Mouse (Mus musculus): ENCODE measurements around the gene Lrmda. TPM values are rescaled to one million over a fixed set of nuclear protein-coding genes. Genes with fewer than 3 reads are reported as not detected.

The Lrmda gene
- polyA plus RNA-seq, 1 experiment = not detected

DNA sequence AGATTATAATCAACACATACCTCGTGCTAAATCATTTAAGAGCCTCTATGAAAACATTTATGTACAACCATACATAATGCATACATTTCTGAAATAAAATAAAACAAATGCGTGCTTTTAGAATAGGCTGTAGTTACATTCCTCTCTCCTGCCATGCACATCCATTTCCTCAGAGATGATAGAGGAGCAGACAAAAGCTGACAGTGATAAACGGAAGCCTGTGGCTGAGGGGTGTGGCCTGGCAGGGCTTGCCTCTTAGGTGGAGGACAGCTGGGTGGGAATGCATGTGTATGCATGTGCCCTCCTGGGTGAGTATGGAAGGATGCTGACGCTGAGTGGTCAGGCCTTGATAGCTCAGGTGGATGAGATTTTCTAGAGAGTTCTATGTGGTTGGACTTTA lies 266.3 kb downstream of the Lrmda start:
- WGBS = 71% methylated on average over 4 of the region's 4 CpGs
- H3K27ac ChIP-seq (ENCODE audit: insufficient read depth, low read depth, low read length) = no peak overlapping the region
- H3K4me3 ChIP-seq (ENCODE audit: low read depth, low read length) = no peak overlapping the region
- no peaks in the 10 kb centered on the region for H3K36me3 ChIP-seq (ENCODE audit: control insufficient read depth, insufficient read depth, low read length)
- no peaks in the 10 kb centered on the region for H3K27me3 ChIP-seq (ENCODE audit: control insufficient read depth, insufficient read depth, low read length)
- TF ChIP-seq CTCF (IDR thresholded peaks at IDR 0.05; ENCODE audit: extremely low read depth, insufficient read length, insufficient replicate concordance, low read depth, low read length) (no peak), POLR2A (IDR thresholded peaks at IDR 0.05; ENCODE audit: low read depth, low read length) (no peak)
- H3K4me1 ChIP-seq (ENCODE audit: control insufficient read depth, insufficient read depth, insufficient read length, low read length) = no peaks in the 10 kb centered on the region

DNA sequence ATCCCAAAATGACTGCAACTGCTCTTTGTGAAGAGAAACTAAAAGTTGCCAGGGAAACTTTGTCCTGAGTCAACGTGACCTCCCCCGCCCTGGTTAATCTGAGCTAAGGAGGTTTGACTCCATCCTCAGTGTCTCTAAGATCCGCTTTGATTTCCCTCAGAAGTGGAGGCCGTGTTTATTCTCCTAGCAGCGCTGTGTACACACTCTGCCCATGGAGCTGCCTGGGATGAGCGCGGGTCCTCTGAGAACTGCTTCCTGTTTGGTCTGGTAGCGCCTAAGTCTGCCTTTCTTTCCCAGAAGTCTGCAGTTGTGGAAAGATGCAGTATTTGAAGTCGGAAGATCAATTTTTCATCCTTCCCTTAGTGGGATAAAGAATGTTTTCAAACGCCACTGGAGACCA lies 268.7 kb downstream of the Lrmda start:
- TF ChIP-seq CTCF (IDR thresholded peaks at IDR 0.05; ENCODE audit: extremely low read depth, insufficient read length, insufficient replicate concordance, low read depth, low read length) (no peak), POLR2A (IDR thresholded peaks at IDR 0.05; ENCODE audit: low read depth, low read length) (no peak)
- Histone ChIP-seq H3K27ac (ENCODE audit: insufficient read depth, low read depth, low read length) (no peak overlapping the region), H3K27me3 (ENCODE audit: control insufficient read depth, insufficient read depth, low read length) (no peaks in the 10 kb centered on the region), H3K36me3 (ENCODE audit: control insufficient read depth, insufficient read depth, low read length) (no peaks in the 10 kb centered on the region), H3K4me3 (ENCODE audit: low read depth, low read length) (no peak overlapping the region), H3K4me1 (ENCODE audit: control insufficient read depth, insufficient read depth, insufficient read length, low read length) (no peaks in the 10 kb centered on the region)
- WGBS = 35% methylated on average over 10 of the region's 10 CpGs

GRCm38 (mm10) chr14:22289380-22289922 lies 269.9 kb downstream of the Lrmda start:
- Histone ChIP-seq H3K36me3 (ENCODE audit: control insufficient read depth, insufficient read depth, low read length) (no peaks in the 10 kb centered on the region), H3K27me3 (ENCODE audit: control insufficient read depth, insufficient read depth, low read length) (no peaks in the 10 kb centered on the region), H3K27ac (ENCODE audit: insufficient read depth, low read depth, low read length) (no peak overlapping the region), H3K4me1 (ENCODE audit: control insufficient read depth, insufficient read depth, insufficient read length, low read length) (no peaks in the 10 kb centered on the region), H3K4me3 (ENCODE audit: low read depth, low read length) (no peak overlapping the region)
- TF ChIP-seq POLR2A (IDR thresholded peaks at IDR 0.05; ENCODE audit: low read depth, low read length) (no peak), CTCF (IDR thresholded peaks at IDR 0.05; ENCODE audit: extremely low read depth, insufficient read length, insufficient replicate concordance, low read depth, low read length) (no peak)
- 87% methylated on average over 15 of the region's 15 CpGs for WGBS

GRCm38 (mm10) chr14:22294371-22294770 lies 274.9 kb downstream of the Lrmda start:
- TF ChIP-seq CTCF (IDR thresholded peaks at IDR 0.05; ENCODE audit: extremely low read depth, insufficient read length, insufficient replicate concordance, low read depth, low read length) = no peak
- no peak for TF ChIP-seq POLR2A (IDR thresholded peaks at IDR 0.05; ENCODE audit: low read depth, low read length)
- H3K4me1 ChIP-seq (ENCODE audit: control insufficient read depth, insufficient read depth, insufficient read length, low read length) = no peaks in the 10 kb centered on the region
- 87% methylated on average over 4 of the region's 4 CpGs for WGBS
- no peaks in the 10 kb centered on the region for H3K36me3 ChIP-seq (ENCODE audit: control insufficient read depth, insufficient read depth, low read length)
- H3K4me3 ChIP-seq (ENCODE audit: low read depth, low read length) = no peak overlapping the region
- H3K27ac ChIP-seq (ENCODE audit: insufficient read depth, low read depth, low read length) = no peak overlapping the region
- no peaks in the 10 kb centered on the region for H3K27me3 ChIP-seq (ENCODE audit: control insufficient read depth, insufficient read depth, low read length)

DNA sequence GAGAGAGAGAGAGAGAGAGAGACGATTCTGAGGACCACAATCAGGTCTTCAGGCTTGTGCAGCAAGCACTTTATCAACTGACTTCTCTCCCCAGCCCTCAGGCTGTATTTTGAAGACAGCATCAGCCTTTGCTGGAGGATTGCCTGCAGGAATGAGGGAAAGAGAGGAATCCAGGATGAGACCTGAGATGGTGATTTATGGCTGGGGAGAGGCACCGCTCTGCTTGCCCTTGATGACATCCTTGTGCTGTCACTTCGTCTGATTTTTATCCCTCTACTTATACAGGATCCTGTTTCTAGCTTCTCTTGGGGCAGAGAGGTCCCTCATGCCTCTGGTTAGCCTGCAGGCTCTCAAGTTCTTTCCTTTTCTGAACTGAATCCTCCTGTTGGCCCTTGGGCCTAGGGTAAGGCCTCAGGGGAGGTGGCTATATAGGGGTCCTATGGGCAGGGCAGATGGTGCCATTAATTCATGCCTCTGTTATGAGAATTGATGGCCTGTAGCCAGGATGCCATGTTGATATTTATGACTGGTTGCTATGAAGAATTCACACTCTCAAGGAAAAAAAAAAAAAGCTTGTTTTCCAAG lies 277.2 kb downstream of the Lrmda start:
- no peak for TF ChIP-seq POLR2A (IDR thresholded peaks at IDR 0.05; ENCODE audit: low read depth, low read length)
- no peak for TF ChIP-seq CTCF (IDR thresholded peaks at IDR 0.05; ENCODE audit: extremely low read depth, insufficient read length, insufficient replicate concordance, low read depth, low read length)
- Histone ChIP-seq H3K4me1 (ENCODE audit: control insufficient read depth, insufficient read depth, insufficient read length, low read length) (no peaks in the 10 kb centered on the region), H3K27ac (ENCODE audit: insufficient read depth, low read depth, low read length) (no peak overlapping the region), H3K4me3 (ENCODE audit: low read depth, low read length) (no peak overlapping the region), H3K27me3 (ENCODE audit: control insufficient read depth, insufficient read depth, low read length) (no peaks in the 10 kb centered on the region), H3K36me3 (ENCODE audit: control insufficient read depth, insufficient read depth, low read length) (no peaks in the 10 kb centered on the region)
- 74% methylated on average over 3 of the region's 3 CpGs for WGBS

- no peaks in the 10 kb centered on the region for H3K27me3 ChIP-seq (ENCODE audit: control insufficient read depth, insufficient read depth, low read length)
- WGBS = 72% methylated on average over 5 of the region's 5 CpGs
- H3K4me1 ChIP-seq (ENCODE audit: control insufficient read depth, insufficient read depth, insufficient read length, low read length) = no peaks in the 10 kb centered on the region
Observed at GRCm38 (mm10) chr14:22306759-22307158, 287.2 kb downstream of the Lrmda start.

DNA sequence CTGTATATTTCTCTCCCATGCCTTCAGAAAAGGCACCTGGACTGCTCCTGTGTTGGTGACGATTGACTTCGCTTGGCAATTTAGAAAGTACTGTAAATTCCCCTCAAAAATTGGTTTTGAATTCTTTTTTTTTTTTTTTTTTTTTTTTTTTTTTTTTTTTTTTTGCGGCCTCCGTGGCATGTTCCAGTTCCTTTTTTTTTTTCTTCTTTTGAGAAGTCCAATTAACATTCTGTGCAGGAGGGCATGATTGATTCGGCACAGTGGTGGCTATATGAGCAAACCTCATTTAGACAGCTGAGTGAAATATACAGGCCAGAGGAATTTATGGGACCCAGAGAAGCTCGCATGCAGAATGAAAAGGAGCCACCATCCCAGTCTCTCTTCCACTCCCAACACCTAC lies 288.5 kb downstream of the Lrmda start:
- no peak overlapping the region for H3K27ac ChIP-seq (ENCODE audit: insufficient read depth, low read depth, low read length)
- no peaks in the 10 kb centered on the region for H3K27me3 ChIP-seq (ENCODE audit: control insufficient read depth, insufficient read depth, low read length)
- no peak for TF ChIP-seq POLR2A (IDR thresholded peaks at IDR 0.05; ENCODE audit: low read depth, low read length)
- no peak for TF ChIP-seq CTCF (IDR thresholded peaks at IDR 0.05; ENCODE audit: extremely low read depth, insufficient read length, insufficient replicate concordance, low read depth, low read length)
- H3K4me3 ChIP-seq (ENCODE audit: low read depth, low read length) = no peak overlapping the region
- H3K36me3 ChIP-seq (ENCODE audit: control insufficient read depth, insufficient read depth, low read length) = no peaks in the 10 kb centered on the region
- 65% methylated on average over 6 of the region's 6 CpGs for WGBS
- no peaks in the 10 kb centered on the region for H3K4me1 ChIP-seq (ENCODE audit: control insufficient read depth, insufficient read depth, insufficient read length, low read length)

More at GRCm38 (mm10) chr14:22306759-22307158, 287.2 kb downstream of the Lrmda start:
- H3K4me3 ChIP-seq (ENCODE audit: low read depth, low read length) = no peak overlapping the region
- H3K27ac ChIP-seq (ENCODE audit: insufficient read depth, low read depth, low read length) = no peak overlapping the region
- no peaks in the 10 kb centered on the region for H3K36me3 ChIP-seq (ENCODE audit: control insufficient read depth, insufficient read depth, low read length)
- TF ChIP-seq POLR2A (IDR thresholded peaks at IDR 0.05; ENCODE audit: low read depth, low read length) (no peak), CTCF (IDR thresholded peaks at IDR 0.05; ENCODE audit: extremely low read depth, insufficient read length, insufficient replicate concordance, low read depth, low read length) (no peak)
